ENCODE assay signal across 8 mouse cellular contexts in genomic region chr2:165286361-165287201, GRCm38 (mm10). TPM values are rescaled to one million over a fixed set of nuclear protein-coding genes. Genes with fewer than 3 reads are reported as not detected.
DNase-seq lines count a peak whose midpoint lies in the region; ATAC-seq and TF ChIP-seq lines count a peak whose summit lies in the region.

No protein-coding gene starts in this region.

- peak; percentile 5 for DNase-seq in liver, adult 2 months (ENCODE audit: extremely low read depth, low read depth, low spot score)
- no peak for DNase-seq in liver
- DNase-seq in brain, adult 2 months (ENCODE audit: low read depth, low spot score) = peak; percentile 82
- no peak for DNase-seq in hindbrain, embryonic 11.5 days (ENCODE audit: low spot score)
- DNase-seq in natural killer cell, adult 2 months (ENCODE audit: low spot score in 2 of 2) = peak; percentile 27 to 35
- no peak for DNase-seq in urinary bladder, postnatal 36 days (ENCODE audit: low spot score in 2 of 2)

- peak overlapping the region; percentile 82; the same call in 1 of the 2 replicates for H3K9ac ChIP-seq in liver, adult 2 months (ENCODE audit: low read depth, low read length)
- peak overlapping the region; percentile 81 for H3K9ac ChIP-seq in hindbrain, embryonic 11.5 days (ENCODE audit: low read depth, low read length)
- peak overlapping the region; percentile 57 for H3K9ac ChIP-seq in liver, embryonic 15.5 days

- H3K36me3 ChIP-seq in liver, adult 2 months (ENCODE audit: control insufficient read depth, insufficient read depth, low read length) = no peaks in the 10 kb centered on the region
- 0 out of 2 replicates have a peak, but pooled peaks cover 2% of the 10 kb centered on the region for H3K36me3 ChIP-seq in hindbrain, embryonic 11.5 days (ENCODE audit: control insufficient read depth, insufficient read depth, low read length)
- peaks cover 25% of the 10 kb centered on the region for H3K36me3 ChIP-seq in liver, embryonic 15.5 days (replicated peaks)

- peaks cover 14% of the 10 kb centered on the region; the same call in 1 of the 2 replicates for H3K4me1 ChIP-seq in liver, adult 2 months (ENCODE audit: control insufficient read depth, insufficient read depth, low read length)
- peaks cover 6% of the 10 kb centered on the region for H3K4me1 ChIP-seq in hindbrain, embryonic 11.5 days (replicated peaks; ENCODE audit: control insufficient read depth, insufficient read depth, low read length)
- H3K4me1 ChIP-seq in liver, embryonic 15.5 days (replicated peaks) = peaks cover 49% of the 10 kb centered on the region

- WGBS in liver, adult 2 months = 62% methylated on average over 18 of the region's 18 CpGs
- 73% methylated on average over 18 of the region's 18 CpGs for WGBS in hindbrain, embryonic 11.5 days
- 22% methylated on average over 18 of the region's 18 CpGs for WGBS in liver, embryonic 15.5 days (ENCODE audit: insufficient replicate concordance)

- no peaks in the 10 kb centered on the region for H3K9me3 ChIP-seq in hindbrain, embryonic 11.5 days (ENCODE audit: control insufficient read depth, low read length)
- no peaks in the 10 kb centered on the region for H3K9me3 ChIP-seq in liver, embryonic 15.5 days (replicated peaks)

- H3K27me3 ChIP-seq in liver, adult 2 months (ENCODE audit: control insufficient read depth, insufficient read depth, low read length) = no peaks in the 10 kb centered on the region
- H3K27me3 ChIP-seq in hindbrain, embryonic 11.5 days (ENCODE audit: control insufficient read depth, insufficient read depth, low read length) = no peaks in the 10 kb centered on the region
- H3K27me3 ChIP-seq in liver, embryonic 15.5 days = no peaks in the 10 kb centered on the region

- H3K4me3 ChIP-seq in liver, adult 2 months (ENCODE audit: insufficient read depth, low read depth, low read length) = peak overlapping the region; percentile 78
- peak overlapping the region; percentile 82 for H3K4me3 ChIP-seq in hindbrain, embryonic 11.5 days (ENCODE audit: low read depth, low read length)
- H3K4me3 ChIP-seq in liver, embryonic 15.5 days (replicated peaks) = peak overlapping the region; percentile 68

- no peak for TF ChIP-seq CTCF in liver, adult 2 months (IDR thresholded peaks at IDR 0.05; ENCODE audit: low read depth, low read length)

- TF ChIP-seq POLR2A in liver, adult 2 months (IDR thresholded peaks at IDR 0.05; ENCODE audit: extremely low read depth, insufficient read depth, low read length) = no peak

- no peak overlapping the region for H3K27ac ChIP-seq in liver, adult 2 months (replicated peaks; ENCODE audit: insufficient read depth, low read depth, low read length)
- 0 out of 2 replicates have a peak overlapping the region, but pooled peaks have one; percentile 17 for H3K27ac ChIP-seq in hindbrain, embryonic 11.5 days (ENCODE audit: low read depth, low read length)
- peak overlapping the region; percentile 72 for H3K27ac ChIP-seq in liver, embryonic 15.5 days (replicated peaks)

- ATAC-seq in hindbrain, embryonic 11.5 days (ENCODE audit: low FRiP score) = no peak
- no peak for ATAC-seq in liver, embryonic 15.5 days (ENCODE audit: insufficient read depth)
- ATAC-seq in erythroid progenitor cell, adult 5-6 weeks (replicated peaks; ENCODE audit: low FRiP score, poor library complexity, severe bottlenecking) = no peak

- H3K4me2 ChIP-seq in hindbrain, embryonic 11.5 days (replicated peaks; ENCODE audit: low read depth, low read length) = peak overlapping the region; percentile 91
- H3K4me2 ChIP-seq in liver, embryonic 15.5 days = peak overlapping the region; percentile 92

- H3K79me2 ChIP-seq in liver, adult 2 months (ENCODE audit: control insufficient read depth, insufficient read depth, low read length) = 0 out of 2 replicates have a peak, but pooled peaks cover 3% of the 10 kb centered on the region

RNA-seq across cellular contexts. Expression of gene Slc35c2, which starts 1.1 kb away (rescaled TPM):
- 13.5 and 17.2 TPM in 2 replicates for total RNA-seq in liver, adult 2 months (2014; rRNA removed)
- polyA plus RNA-seq in liver, adult 2 months (2012; rRNA removed) = 42.4 and 52.1 TPM in 2 replicates
- 45.8 and 51.0 TPM in 2 replicates for polyA plus RNA-seq in hindbrain, embryonic 11.5 days (2014; fragmentation: Nextera tagmentation; extraction: Ambion mirVana)
- polyA plus RNA-seq in liver, embryonic 15.5 days (2015; fragmentation: Nextera tagmentation; extraction: Ambion mirVana) = 39.1 and 47.7 TPM in 2 replicates
- 11.9 and 18.0 TPM in 2 replicates for total RNA-seq in erythroid progenitor cell, adult 5-6 weeks (2015; ENCODE audit: low replicate concordance)
- 5.2 and 10.5 TPM in 2 replicates for total RNA-seq in erythroid progenitor cell, adult 5-6 weeks (2017; ENCODE audit: low replicate concordance)

RNA-seq across cellular contexts. Expression of gene Elmo2, which starts 39.7 kb away (rescaled TPM):
- 5.2 and 7.0 TPM in 2 replicates for total RNA-seq in liver, adult 2 months (2014; rRNA removed)
- 10.9 and 17.5 TPM in 2 replicates for polyA plus RNA-seq in liver, adult 2 months (2012; rRNA removed)
- 76.7 and 78.5 TPM in 2 replicates for polyA plus RNA-seq in hindbrain, embryonic 11.5 days (2014; fragmentation: Nextera tagmentation; extraction: Ambion mirVana)
- polyA plus RNA-seq in liver, embryonic 15.5 days (2015; fragmentation: Nextera tagmentation; extraction: Ambion mirVana) = 16.6 and 17.1 TPM in 2 replicates
- 16.3 and 25.9 TPM in 2 replicates for total RNA-seq in erythroid progenitor cell, adult 5-6 weeks (2015; ENCODE audit: low replicate concordance)
- total RNA-seq in erythroid progenitor cell, adult 5-6 weeks (2017; ENCODE audit: low replicate concordance) = 8.6 and 13.1 TPM in 2 replicates

RNA-seq across cellular contexts. Expression of gene Cdh22, which starts 51.9 kb away (rescaled TPM):
- under 0.01 TPM in 1 of 2 replicates, not detected in the other for total RNA-seq in liver, adult 2 months (2014; rRNA removed)
- not detected in 2 replicates for polyA plus RNA-seq in liver, adult 2 months (2012; rRNA removed)
- 4.6 and 5.6 TPM in 2 replicates for polyA plus RNA-seq in hindbrain, embryonic 11.5 days (2014; fragmentation: Nextera tagmentation; extraction: Ambion mirVana)
- polyA plus RNA-seq in liver, embryonic 15.5 days (2015; fragmentation: Nextera tagmentation; extraction: Ambion mirVana) = not detected in 2 replicates
- total RNA-seq in erythroid progenitor cell, adult 5-6 weeks (2015; ENCODE audit: low replicate concordance) = not detected in 2 replicates
- not detected in 2 replicates for total RNA-seq in erythroid progenitor cell, adult 5-6 weeks (2017; ENCODE audit: low replicate concordance)

Comparison
In these comparisons a context has a peak if more than half of its experiments do, and no peak if none do; other contexts are left out.
1. DNase-seq: peak in liver, adult 2 months (single experiment), brain, adult 2 months (single experiment) and natural killer cell, adult 2 months (2 of 2); none in liver (single experiment), hindbrain, embryonic 11.5 days (single experiment) and urinary bladder, postnatal 36 days (0 of 2).
2. Peak in every context shown above with its lines, with median percentiles within 50 percentile points of each other: H3K4me3 ChIP-seq and H3K9ac ChIP-seq.